Mouse (Mus musculus): ENCODE measurements at regions not wholly inside any gene's neighbourhood (a gene's known extent, or its start where the extent isn't known, plus 50 kb on each side); places are given as distances from the start of the nearest gene placed in this dataset.

GRCm38 (mm10) chr8:41989040-41989501 is 572.2 kb upstream of the Frg1 start:
- H3K27me3 ChIP-seq (ENCODE audit: control insufficient read depth, insufficient read depth, low read length), result no peaks in the 10 kb centered on the region
- ATAC-seq (ENCODE audit: insufficient number of reproducible peaks, insufficient read depth, low FRiP score, low read depth), result no peak
- 73% methylated on average over 8 of the region's 8 CpGs for WGBS
- no peak overlapping the region for H3K27ac ChIP-seq (replicated peaks in 1 of 2; ENCODE audit: control insufficient read depth in 1 of 2, insufficient read depth in 1 of 2, low read depth in 2 of 2, low read length in 2 of 2)
- no peaks in the 10 kb centered on the region for H3K4me1 ChIP-seq (ENCODE audit: control insufficient read depth in 2 of 2, insufficient read depth in 2 of 2, low read length in 2 of 2)
- H3K4me2 ChIP-seq (ENCODE audit: low read length), result no peak overlapping the region
- no peaks in the 10 kb centered on the region for H3K36me3 ChIP-seq (ENCODE audit: control insufficient read depth, insufficient read depth, low read length)
- H3K4me3 ChIP-seq (ENCODE audit: control insufficient read depth in 1 of 2, insufficient read depth in 1 of 2, low read depth in 1 of 2, low read length in 2 of 2), result no peak overlapping the region
- no peaks in the 10 kb centered on the region for H3K9me3 ChIP-seq (ENCODE audit: control insufficient read depth, low read length)
- no peak overlapping the region for H3K9ac ChIP-seq (ENCODE audit: low read length)

GRCm38 (mm10) chr8:41988216-41988615 is 571.3 kb upstream of the Frg1 start:
- no peak overlapping the region for H3K4me3 ChIP-seq (ENCODE audit: control insufficient read depth in 1 of 2, insufficient read depth in 1 of 2, low read depth in 1 of 2, low read length in 2 of 2)
- H3K4me1 ChIP-seq (ENCODE audit: control insufficient read depth in 2 of 2, insufficient read depth in 2 of 2, low read length in 2 of 2), result no peaks in the 10 kb centered on the region
- no peak overlapping the region for H3K9ac ChIP-seq (ENCODE audit: low read length)
- H3K27me3 ChIP-seq (ENCODE audit: control insufficient read depth, insufficient read depth, low read length), result no peaks in the 10 kb centered on the region
- no peak overlapping the region for H3K27ac ChIP-seq (replicated peaks in 1 of 2; ENCODE audit: control insufficient read depth in 1 of 2, insufficient read depth in 1 of 2, low read depth in 2 of 2, low read length in 2 of 2)
- no peak for ATAC-seq (ENCODE audit: insufficient number of reproducible peaks, insufficient read depth, low FRiP score, low read depth)
- H3K36me3 ChIP-seq (ENCODE audit: control insufficient read depth, insufficient read depth, low read length), result no peaks in the 10 kb centered on the region
- H3K9me3 ChIP-seq (ENCODE audit: control insufficient read depth, low read length), result no peaks in the 10 kb centered on the region
- WGBS, result 73% methylated on average over 5 of the region's 5 CpGs
- H3K4me2 ChIP-seq (ENCODE audit: low read length), result no peak overlapping the region

GRCm38 (mm10) chr8:41987417-41987816 is 570.5 kb upstream of the Frg1 start:
- Histone ChIP-seq H3K27me3 (ENCODE audit: control insufficient read depth, insufficient read depth, low read length) (no peaks in the 10 kb centered on the region), H3K27ac (replicated peaks in 1 of 2; ENCODE audit: control insufficient read depth in 1 of 2, insufficient read depth in 1 of 2, low read depth in 2 of 2, low read length in 2 of 2) (no peak overlapping the region), H3K4me1 (ENCODE audit: control insufficient read depth in 2 of 2, insufficient read depth in 2 of 2, low read length in 2 of 2) (no peaks in the 10 kb centered on the region), H3K36me3 (ENCODE audit: control insufficient read depth, insufficient read depth, low read length) (no peaks in the 10 kb centered on the region), H3K4me3 (ENCODE audit: control insufficient read depth in 1 of 2, insufficient read depth in 1 of 2, low read depth in 1 of 2, low read length in 2 of 2) (no peak overlapping the region), H3K4me2 (ENCODE audit: low read length) (no peak overlapping the region), H3K9me3 (ENCODE audit: control insufficient read depth, low read length) (no peaks in the 10 kb centered on the region), H3K9ac (ENCODE audit: low read length) (no peak overlapping the region)
- ATAC-seq (ENCODE audit: insufficient number of reproducible peaks, insufficient read depth, low FRiP score, low read depth), result no peak

- ATAC-seq (ENCODE audit: insufficient number of reproducible peaks, insufficient read depth, low FRiP score, low read depth), result no peak
- H3K4me3 ChIP-seq (ENCODE audit: control insufficient read depth in 1 of 2, insufficient read depth in 1 of 2, low read depth in 1 of 2, low read length in 2 of 2), result no peak overlapping the region
- no peak overlapping the region for H3K9ac ChIP-seq (ENCODE audit: low read length)
- no peaks in the 10 kb centered on the region for H3K36me3 ChIP-seq (ENCODE audit: control insufficient read depth, insufficient read depth, low read length)
- H3K27me3 ChIP-seq (ENCODE audit: control insufficient read depth, insufficient read depth, low read length), result no peaks in the 10 kb centered on the region
- no peaks in the 10 kb centered on the region for H3K4me1 ChIP-seq (ENCODE audit: control insufficient read depth in 2 of 2, insufficient read depth in 2 of 2, low read length in 2 of 2)
- no peak overlapping the region for H3K4me2 ChIP-seq (ENCODE audit: low read length)
- no peaks in the 10 kb centered on the region for H3K9me3 ChIP-seq (ENCODE audit: control insufficient read depth, low read length)
- WGBS, result 84% methylated on average over 2 of the region's 2 CpGs
- no peak overlapping the region for H3K27ac ChIP-seq (replicated peaks in 1 of 2; ENCODE audit: control insufficient read depth in 1 of 2, insufficient read depth in 1 of 2, low read depth in 2 of 2, low read length in 2 of 2)
These were observed 555.5 kb upstream of the Frg1 start for GRCm38 (mm10) chr8:41972416-41972815.

- Histone ChIP-seq H3K9me3 (ENCODE audit: control insufficient read depth, low read length) (no peaks in the 10 kb centered on the region), H3K27ac (replicated peaks in 1 of 2; ENCODE audit: control insufficient read depth in 1 of 2, insufficient read depth in 1 of 2, low read depth in 2 of 2, low read length in 2 of 2) (no peak overlapping the region), H3K36me3 (ENCODE audit: control insufficient read depth, insufficient read depth, low read length) (no peaks in the 10 kb centered on the region), H3K4me2 (ENCODE audit: low read length) (no peak overlapping the region), H3K9ac (ENCODE audit: low read length) (no peak overlapping the region), H3K4me1 (ENCODE audit: control insufficient read depth in 2 of 2, insufficient read depth in 2 of 2, low read length in 2 of 2) (no peaks in the 10 kb centered on the region), H3K27me3 (ENCODE audit: control insufficient read depth, insufficient read depth, low read length) (no peaks in the 10 kb centered on the region), H3K4me3 (ENCODE audit: control insufficient read depth in 1 of 2, insufficient read depth in 1 of 2, low read depth in 1 of 2, low read length in 2 of 2) (no peak overlapping the region)
- 80% methylated on average over 3 of the region's 3 CpGs for WGBS
- ATAC-seq (ENCODE audit: insufficient number of reproducible peaks, insufficient read depth, low FRiP score, low read depth), result no peak
These were observed 553.7 kb upstream of the Frg1 start for GRCm38 (mm10) chr8:41970536-41970935.

- no peak for ATAC-seq (ENCODE audit: insufficient number of reproducible peaks, insufficient read depth, low FRiP score, low read depth)
These were observed 552.5 kb upstream of the Frg1 start for GRCm38 (mm10) chr8:41969408-41969807.

GRCm38 (mm10) chr8:41964088-41964487 is 547.2 kb upstream of the Frg1 start:
- H3K4me2 ChIP-seq (ENCODE audit: low read length), result no peak overlapping the region
- H3K36me3 ChIP-seq (ENCODE audit: control insufficient read depth, insufficient read depth, low read length), result no peaks in the 10 kb centered on the region
- no peak overlapping the region for H3K4me3 ChIP-seq (ENCODE audit: control insufficient read depth in 1 of 2, insufficient read depth in 1 of 2, low read depth in 1 of 2, low read length in 2 of 2)
- ATAC-seq (ENCODE audit: insufficient number of reproducible peaks, insufficient read depth, low FRiP score, low read depth), result no peak
- no peaks in the 10 kb centered on the region for H3K4me1 ChIP-seq (ENCODE audit: control insufficient read depth in 2 of 2, insufficient read depth in 2 of 2, low read length in 2 of 2)
- no peak overlapping the region for H3K9ac ChIP-seq (ENCODE audit: low read length)
- no peaks in the 10 kb centered on the region for H3K9me3 ChIP-seq (ENCODE audit: control insufficient read depth, low read length)
- H3K27me3 ChIP-seq (ENCODE audit: control insufficient read depth, insufficient read depth, low read length), result no peaks in the 10 kb centered on the region
- no peak overlapping the region for H3K27ac ChIP-seq (replicated peaks in 1 of 2; ENCODE audit: control insufficient read depth in 1 of 2, insufficient read depth in 1 of 2, low read depth in 2 of 2, low read length in 2 of 2)

More at GRCm38 (mm10) chr8:41969408-41969807, 552.5 kb upstream of the Frg1 start:
- Histone ChIP-seq H3K4me3 (ENCODE audit: control insufficient read depth in 1 of 2, insufficient read depth in 1 of 2, low read depth in 1 of 2, low read length in 2 of 2) (no peak overlapping the region), H3K27me3 (ENCODE audit: control insufficient read depth, insufficient read depth, low read length) (no peaks in the 10 kb centered on the region), H3K4me2 (ENCODE audit: low read length) (no peak overlapping the region), H3K4me1 (ENCODE audit: control insufficient read depth in 2 of 2, insufficient read depth in 2 of 2, low read length in 2 of 2) (no peaks in the 10 kb centered on the region), H3K27ac (replicated peaks in 1 of 2; ENCODE audit: control insufficient read depth in 1 of 2, insufficient read depth in 1 of 2, low read depth in 2 of 2, low read length in 2 of 2) (no peak overlapping the region), H3K36me3 (ENCODE audit: control insufficient read depth, insufficient read depth, low read length) (no peaks in the 10 kb centered on the region), H3K9ac (ENCODE audit: low read length) (no peak overlapping the region), H3K9me3 (ENCODE audit: control insufficient read depth, low read length) (no peaks in the 10 kb centered on the region)
- 82% methylated on average over 3 of the region's 3 CpGs for WGBS

GRCm38 (mm10) chr8:41956878-41957277 is 540.0 kb upstream of the Frg1 start:
- H3K4me3 ChIP-seq (ENCODE audit: control insufficient read depth in 1 of 2, insufficient read depth in 1 of 2, low read depth in 1 of 2, low read length in 2 of 2), result no peak overlapping the region
- H3K4me1 ChIP-seq (ENCODE audit: control insufficient read depth in 2 of 2, insufficient read depth in 2 of 2, low read length in 2 of 2), result no peaks in the 10 kb centered on the region
- H3K9ac ChIP-seq (ENCODE audit: low read length), result no peak overlapping the region
- H3K27ac ChIP-seq (replicated peaks in 1 of 2; ENCODE audit: control insufficient read depth in 1 of 2, insufficient read depth in 1 of 2, low read depth in 2 of 2, low read length in 2 of 2), result no peak overlapping the region
- no peaks in the 10 kb centered on the region for H3K36me3 ChIP-seq (ENCODE audit: control insufficient read depth, insufficient read depth, low read length)
- no peak overlapping the region for H3K4me2 ChIP-seq (ENCODE audit: low read length)
- WGBS, result 70% methylated on average over 1 of the region's 1 CpGs
- H3K9me3 ChIP-seq (ENCODE audit: control insufficient read depth, low read length), result no peaks in the 10 kb centered on the region
- ATAC-seq (ENCODE audit: insufficient number of reproducible peaks, insufficient read depth, low FRiP score, low read depth), result no peak
- no peaks in the 10 kb centered on the region for H3K27me3 ChIP-seq (ENCODE audit: control insufficient read depth, insufficient read depth, low read length)

Data from heart, embryonic 14.5 days (tissue).